Mouse (Mus musculus) thymus, adult 2 months (tissue): ENCODE measurements around the gene Suclg2. TPM values are rescaled to one million over a fixed set of nuclear protein-coding genes. Genes with fewer than 3 reads are reported as not detected.

Experiments
- DNase-seq: peaks from one replicate; pipeline ENCODE4 v3.0.0; 2021
- H3K27ac ChIP-seq: fragments of 200-500 bp; 2 replicates; pipeline ENCODE4 v1.5.1; 2012; ENCODE audit warnings: low read length, control low read depth; ENCODE audit not compliant: control insufficient read depth, insufficient read depth
- H3K27me3 ChIP-seq: fragments of 200-500 bp; 2 replicates; pipeline ENCODE4 v1.6.1; 2012; ENCODE audit warnings: mild to moderate bottlenecking, low read length, moderate library complexity, mixed read lengths; ENCODE audit not compliant: control insufficient read depth, insufficient read depth
- H3K36me3 ChIP-seq: fragments of 200-500 bp; 2 replicates; pipeline ENCODE4 v1.6.1; 2012; ENCODE audit warnings: mild to moderate bottlenecking, low read length, moderate library complexity; ENCODE audit not compliant: control insufficient read depth, insufficient read depth
- H3K4me1 ChIP-seq: fragments of 200-500 bp; replicated peaks from 2 replicates; pipeline ENCODE4 v1.6.1; 2012; ENCODE audit warnings: low read length; ENCODE audit not compliant: control insufficient read depth, insufficient read depth
- H3K4me3 ChIP-seq: fragments of 200-500 bp; 2 replicates; pipeline ENCODE4 v1.5.1; 2012; ENCODE audit warnings: mild to moderate bottlenecking, low read length, control low read depth, moderate library complexity; ENCODE audit not compliant: control insufficient read depth, insufficient read depth
- CTCF ChIP-seq: fragments of 200-500 bp; IDR thresholded peaks from 2 replicates; pipeline ENCODE4 v1.5.1; 2012; ENCODE audit warnings: mild to moderate bottlenecking, control low read depth, low read length, moderate library complexity, borderline replicate concordance; ENCODE audit not compliant: control insufficient read depth, poor library complexity, insufficient read depth; ENCODE audit errors: extremely low read depth
- POLR2A ChIP-seq: fragments of 200-500 bp; IDR thresholded peaks from 2 replicates; pipeline ENCODE4 v1.6.1; 2012; ENCODE audit warnings: mild to moderate bottlenecking, low read length, control low read depth, moderate library complexity; ENCODE audit not compliant: control insufficient read depth, poor library complexity, insufficient read depth; ENCODE audit errors: extremely low read depth
- WGBS: fragments of 180-500 bp; shearing (Covaris S2); methylation state at CpG from one replicate; pipeline ENCODE4 v1.1.7; 2018; 5-methylcytosine and 5-hydroxymethylcytosine counted together
- polyA plus RNA-seq: library from polyadenylated mRNA; depleted of rRNA; stranded (reverse); fragments of >200 nt; gene quantifications from 2 replicates; pipeline ENCODE4 v1.2.3, GENCODE M21; 2012

The Suclg2 gene
- polyA plus RNA-seq, 1 experiment: 8.7 TPM

- 88% methylated on average over 6 of the region's 6 CpGs for WGBS
Measured at GRCm38 (mm10) chr6:95725281-95725680, 6.7 kb upstream of the Suclg2 start.

GRCm38 (mm10) chr6:95723361-95723760 is 4.8 kb upstream of the Suclg2 start:
- 95% methylated on average over 6 of the region's 6 CpGs for WGBS
- no peak overlapping the region for H3K4me3 ChIP-seq
- no peaks in the 10 kb centered on the region for H3K27me3 ChIP-seq
- peaks cover 4% of the 10 kb centered on the region for H3K4me1 ChIP-seq
- no peak overlapping the region for H3K27ac ChIP-seq
- no peak for DNase-seq
- no peaks in the 10 kb centered on the region for H3K36me3 ChIP-seq
- TF ChIP-seq CTCF (no peak), POLR2A (no peak)

More at GRCm38 (mm10) chr6:95725281-95725680, 6.7 kb upstream of the Suclg2 start:
- Histone ChIP-seq H3K27ac (no peak overlapping the region), H3K4me3 (no peak overlapping the region), H3K27me3 (no peaks in the 10 kb centered on the region), H3K36me3 (no peaks in the 10 kb centered on the region), H3K4me1 (no peaks in the 10 kb centered on the region)
- no peak for TF ChIP-seq CTCF
- no peak for DNase-seq

- Histone ChIP-seq H3K36me3 (no peaks in the 10 kb centered on the region), H3K4me3 (no peak overlapping the region), H3K4me1 (peaks cover 7% of the 10 kb centered on the region), H3K27me3 (no peaks in the 10 kb centered on the region), H3K27ac (no peak overlapping the region)
- no peak for TF ChIP-seq CTCF
- no peak for TF ChIP-seq POLR2A
- DNase-seq: no peak
- 92% methylated on average over 3 of the region's 3 CpGs for WGBS
Measured at GRCm38 (mm10) chr6:95719791-95720190, 1.2 kb upstream of the Suclg2 start.

GRCm38 (mm10) chr6:95718969-95719333 is 351 bp upstream of the Suclg2 start:
- no peak overlapping the region; the same call in 1 of the 2 replicates for H3K4me3 ChIP-seq
- H3K27me3 ChIP-seq: no peaks in the 10 kb centered on the region
- no peaks in the 10 kb centered on the region for H3K36me3 ChIP-seq
- no peak overlapping the region for H3K27ac ChIP-seq
- peaks cover 7% of the 10 kb centered on the region for H3K4me1 ChIP-seq
- WGBS: 0% methylated on average over 1 of the region's 1 CpGs
- no peak for DNase-seq
- no peak for TF ChIP-seq POLR2A
- TF ChIP-seq CTCF: no peak

- Histone ChIP-seq H3K36me3 (no peaks in the 10 kb centered on the region), H3K4me1 (peaks cover 7% of the 10 kb centered on the region), H3K27me3 (no peaks in the 10 kb centered on the region), H3K4me3 (no peak overlapping the region), H3K27ac (no peak overlapping the region)
- whole genome bisulfite sequencing: 88% methylated on average over 3 of the region's 3 CpGs
- no peak for DNase-seq
- TF ChIP-seq POLR2A: no peak
- TF ChIP-seq CTCF: no peak
Measured at GRCm38 (mm10) chr6:95717071-95717470, 1.5 kb downstream of the Suclg2 start.

GRCm38 (mm10) chr6:95716476-95716875 is 2.1 kb downstream of the Suclg2 start:
- Histone ChIP-seq H3K27me3 (no peaks in the 10 kb centered on the region), H3K4me1 (peaks cover 7% of the 10 kb centered on the region), H3K4me3 (no peak overlapping the region), H3K36me3 (no peaks in the 10 kb centered on the region), H3K27ac (no peak overlapping the region)
- no peak for DNase-seq
- TF ChIP-seq CTCF (no peak), POLR2A (no peak)
- WGBS: 96% methylated on average over 5 of the region's 5 CpGs

GRCm38 (mm10) chr6:95713245-95713644 is 5.4 kb downstream of the Suclg2 start:
- TF ChIP-seq CTCF (no peak), POLR2A (no peak)
- no peak for DNase-seq
- peaks cover 3% of the 10 kb centered on the region for H3K4me1 ChIP-seq
- no peaks in the 10 kb centered on the region for H3K36me3 ChIP-seq
- H3K4me3 ChIP-seq: no peak overlapping the region
- H3K27me3 ChIP-seq: no peaks in the 10 kb centered on the region
- H3K27ac ChIP-seq: no peak overlapping the region
- 91% methylated on average over 5 of the region's 5 CpGs for WGBS
